Mouse (Mus musculus) lung, embryonic 16.5 days (tissue): ENCODE results near the gene Pcdh15. TPM values are rescaled to one million over a fixed set of nuclear protein-coding genes. Genes with fewer than 3 reads are reported as not detected.

Source experiments
- ATAC-seq: fragments of 200-750 bp; cut with Nextera tagmentation; 2 replicates; pipeline ENCODE4 v1.8.0; 2017; ENCODE audit warnings: low read depth, mild to moderate bottlenecking, moderate library complexity
- H3K27ac ChIP-seq: fragments of 300-500 bp; sonication (generic); 2 replicates; pipeline ENCODE4 v1.5.1; 2014; ENCODE audit warnings: mild to moderate bottlenecking, control low read depth, low read length
- H3K27me3 ChIP-seq: fragments of 300-500 bp; sonication (generic); 2 replicates; pipeline ENCODE4 v1.6.1; 2014; ENCODE audit warnings: low read depth, low read length, mixed read lengths; ENCODE audit not compliant: control insufficient read depth, insufficient read depth
- H3K36me3 ChIP-seq: fragments of 300-500 bp; sonication (generic); 2 replicates; pipeline ENCODE4 v1.6.1; 2014; ENCODE audit warnings: low read length; ENCODE audit not compliant: control insufficient read depth, insufficient read depth
- H3K4me1 ChIP-seq: fragments of 300-500 bp; sonication (generic); replicated peaks from 2 replicates; pipeline ENCODE4 v1.6.1; 2014; ENCODE audit warnings: low read length, mixed read lengths; ENCODE audit not compliant: control insufficient read depth, insufficient read depth
- H3K4me2 ChIP-seq: fragments of 300-500 bp; sonication (generic); 2 replicates; pipeline ENCODE4 v1.6.1; 2014; ENCODE audit warnings: low read depth, low read length, control low read depth
- H3K4me3 ChIP-seq: fragments of 300-500 bp; sonication (generic); 2 replicates; pipeline ENCODE4 v1.5.1; 2014; ENCODE audit warnings: mild to moderate bottlenecking, low read length, control low read depth
- H3K9ac ChIP-seq: fragments of 300-500 bp; sonication (generic); 2 replicates; pipeline ENCODE4 v1.6.1; 2014; ENCODE audit warnings: low read length, control low read depth
- H3K9me3 ChIP-seq: fragments of 300-500 bp; sonication (generic); 2 replicates; pipeline ENCODE4 v1.6.1; 2016; ENCODE audit warnings: low read length; ENCODE audit not compliant: control insufficient read depth
- WGBS: fragments of 180-500 bp; shearing (Covaris S2); extraction: QIAGEN DNeasy Blood & Tissue Kit; methylation state at CpG from one replicate; pipeline ENCODE4 v1.1.7; 2014; 5-methylcytosine and 5-hydroxymethylcytosine counted together
- polyA plus RNA-seq: library from polyadenylated mRNA; unstranded; fragments of >200 nt; fragmentation: Nextera tagmentation; extraction: Ambion mirVana; gene quantifications from 2 replicates; pipeline ENCODE4 v1.2.1, GENCODE M21; 2015

Gene Pcdh15
- polyA plus RNA-seq, 1 experiment from 2014 or later: 0.08 TPM

GRCm38 (mm10) chr10:74637040-74637439 is 1537.9 kb downstream of the Pcdh15 start:
- H3K4me2 ChIP-seq: no peak overlapping the region
- WGBS: 46% methylated on average over 4 of the region's 4 CpGs
- no peaks in the 10 kb centered on the region for H3K27me3 ChIP-seq
- no peak for ATAC-seq
- no peak overlapping the region for H3K4me3 ChIP-seq
- H3K27ac ChIP-seq: no peak overlapping the region
- no peak overlapping the region for H3K9ac ChIP-seq
- no peaks in the 10 kb centered on the region for H3K4me1 ChIP-seq
- H3K36me3 ChIP-seq: no peaks in the 10 kb centered on the region
- no peaks in the 10 kb centered on the region for H3K9me3 ChIP-seq

DNA sequence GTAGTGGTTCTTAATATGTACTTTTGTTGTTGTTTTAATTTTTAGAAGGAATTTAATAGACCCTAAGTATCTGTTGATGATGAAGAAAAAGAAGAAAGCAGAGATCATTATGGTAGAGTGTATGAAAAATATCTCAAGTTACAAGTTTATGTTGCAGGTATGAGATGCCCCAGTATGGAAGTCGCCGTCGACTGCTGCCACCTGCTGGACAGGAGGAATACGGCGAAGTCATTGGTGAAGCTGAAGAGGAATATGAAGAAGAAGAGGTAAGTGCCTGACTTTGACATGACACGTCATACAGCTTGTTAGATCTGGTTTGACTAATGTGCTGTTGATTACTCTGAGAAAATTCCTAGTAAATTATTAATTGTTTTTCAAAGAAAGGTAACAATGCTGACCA is 1543.0 kb downstream of the Pcdh15 start:
- no peak overlapping the region for H3K4me3 ChIP-seq
- H3K4me2 ChIP-seq: no peak overlapping the region
- no peak overlapping the region for H3K27ac ChIP-seq
- H3K9ac ChIP-seq: no peak overlapping the region
- ATAC-seq: no peak
- no peaks in the 10 kb centered on the region for H3K27me3 ChIP-seq
- no peaks in the 10 kb centered on the region for H3K9me3 ChIP-seq
- 55% methylated on average over 6 of the region's 6 CpGs for WGBS
- H3K4me1 ChIP-seq: no peaks in the 10 kb centered on the region
- no peaks in the 10 kb centered on the region for H3K36me3 ChIP-seq

DNA sequence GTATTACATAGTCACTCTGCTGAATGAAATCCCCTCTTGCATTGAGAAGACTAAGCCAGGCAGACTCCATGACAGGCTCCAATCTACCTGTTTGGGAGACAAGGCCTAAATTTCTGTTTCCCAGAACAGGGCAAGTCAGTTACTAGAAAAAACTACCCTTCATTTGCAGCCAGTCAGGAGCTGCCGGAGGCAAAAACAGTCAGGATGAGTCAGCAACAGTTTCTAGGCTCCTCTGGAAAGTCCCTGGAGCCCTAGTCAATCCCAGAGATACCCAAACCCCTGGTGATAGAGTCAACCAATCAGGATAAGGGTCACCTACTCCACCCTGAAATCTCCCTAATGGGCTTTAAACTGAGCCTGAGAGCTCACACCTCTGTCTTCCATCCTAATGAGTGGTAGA is 1564.0 kb downstream of the Pcdh15 start:
- Histone ChIP-seq H3K9ac (no peak overlapping the region), H3K9me3 (no peaks in the 10 kb centered on the region), H3K4me1 (no peaks in the 10 kb centered on the region), H3K4me2 (no peak overlapping the region), H3K27me3 (no peaks in the 10 kb centered on the region), H3K36me3 (no peaks in the 10 kb centered on the region), H3K4me3 (no peak overlapping the region), H3K27ac (no peak overlapping the region)
- WGBS: 83% methylated on average over 1 of the region's 1 CpGs
- no peak for ATAC-seq

- 51% methylated on average over 4 of the region's 4 CpGs for WGBS
- Histone ChIP-seq H3K9ac (no peak overlapping the region), H3K4me2 (no peak overlapping the region), H3K27ac (no peak overlapping the region), H3K9me3 (no peaks in the 10 kb centered on the region), H3K27me3 (no peaks in the 10 kb centered on the region), H3K4me1 (no peaks in the 10 kb centered on the region), H3K4me3 (no peak overlapping the region), H3K36me3 (no peaks in the 10 kb centered on the region)
- ATAC-seq: no peak
These were observed 1580.9 kb downstream of the Pcdh15 start for GRCm38 (mm10) chr10:74680016-74680491.

DNA sequence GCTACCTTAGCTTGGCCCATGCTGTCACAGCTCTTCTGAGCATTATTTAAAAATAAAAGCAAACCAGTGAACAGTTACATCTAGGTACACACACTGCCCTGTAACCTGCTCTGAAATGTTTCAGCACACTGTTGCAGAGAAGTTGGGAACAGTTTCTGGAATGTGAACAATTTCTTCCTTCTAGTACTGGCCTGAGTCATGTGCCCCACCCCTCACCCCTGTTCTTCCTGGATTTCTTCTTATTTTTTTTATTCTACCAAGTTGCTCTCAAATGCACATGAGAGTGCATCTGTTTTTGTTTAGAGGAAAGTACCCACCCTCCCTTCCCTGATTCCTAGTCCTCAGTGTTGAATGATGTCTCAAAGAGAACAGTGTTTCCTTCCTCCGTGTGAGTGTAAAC is 1581.4 kb downstream of the Pcdh15 start:
- ATAC-seq: no peak
- 26% methylated on average over 1 of the region's 1 CpGs for WGBS
- no peak overlapping the region for H3K27ac ChIP-seq

More for the DNA sequence above, 1581.4 kb downstream of the Pcdh15 start:
- no peaks in the 10 kb centered on the region for H3K36me3 ChIP-seq
- H3K9me3 ChIP-seq: no peaks in the 10 kb centered on the region
- H3K4me2 ChIP-seq: no peak overlapping the region
- no peak overlapping the region for H3K9ac ChIP-seq
- no peaks in the 10 kb centered on the region for H3K4me1 ChIP-seq
- H3K4me3 ChIP-seq: no peak overlapping the region
- H3K27me3 ChIP-seq: no peaks in the 10 kb centered on the region
